Mouse (Mus musculus) T-helper 1 cell (primary cell): ENCODE data around the gene Csrnp2.
"Not testable (repeated sequence)": the region's sequence is repeated elsewhere in the genome, so short reads cannot be mapped to it uniquely, and the experiment has no call there.

Source experiments
- in situ Hi-C: fragments of 300-600 bp; cut with MboI, MseI; formaldehyde crosslinking; loops from one replicate; pipeline ENCODE4 v1.15.1; 2025; ENCODE audit warnings: high pct_unique_total_duplicates

Gene Csrnp2

GRCm38 (mm10) chr15:100495102-100495501 lies at the start of gene Csrnp2:
Csrnp2 (minus strand) TSS chr15:100495488.
- in situ Hi-C loops = no loop called here

GRCm38 (mm10) chr15:100543651-100544030 lies 48.4 kb upstream of the Csrnp2 start:
- in situ Hi-C loops = not testable (repeated sequence)

- in situ Hi-C loops = not testable (repeated sequence)
Observed at GRCm38 (mm10) chr15:100542876-100543650, 47.8 kb upstream of the Csrnp2 start.

- in situ Hi-C loops = no loop called here
Observed at GRCm38 (mm10) chr15:100541426-100541825, 46.1 kb upstream of the Csrnp2 start.

- in situ Hi-C loops = not testable (repeated sequence)
Observed at GRCm38 (mm10) chr15:100541001-100541400, 45.7 kb upstream of the Csrnp2 start.

GRCm38 (mm10) chr15:100539411-100539810 lies 44.1 kb upstream of the Csrnp2 start:
- in situ Hi-C loops = no loop called here

GRCm38 (mm10) chr15:100537913-100538312 lies 42.6 kb upstream of the Csrnp2 start:
- in situ Hi-C loops = no loop called here

GRCm38 (mm10) chr15:100527900-100528299 lies 32.6 kb upstream of the Csrnp2 start:
- in situ Hi-C loops = no loop called here

GRCm38 (mm10) chr15:100525405-100525804 lies 30.1 kb upstream of the Csrnp2 start:
- in situ Hi-C loops = no loop called here

- in situ Hi-C loops = no loop called here
Observed at GRCm38 (mm10) chr15:100520306-100520705, 25.0 kb upstream of the Csrnp2 start.

- in situ Hi-C loops = no loop called here
Observed at GRCm38 (mm10) chr15:100515121-100515520, 19.8 kb upstream of the Csrnp2 start.

- in situ Hi-C loops = no loop called here
Observed at GRCm38 (mm10) chr15:100513387-100513786, 18.1 kb upstream of the Csrnp2 start.

- in situ Hi-C loops = no loop called here
Observed at GRCm38 (mm10) chr15:100510072-100510471, 14.8 kb upstream of the Csrnp2 start.

- in situ Hi-C loops = no loop called here
Observed at GRCm38 (mm10) chr15:100508454-100509167, 13.3 kb upstream of the Csrnp2 start.

- in situ Hi-C loops = not testable (repeated sequence)
Observed at GRCm38 (mm10) chr15:100499506-100499905, 4.2 kb upstream of the Csrnp2 start.

GRCm38 (mm10) chr15:100494647-100495046 lies 641 bp downstream of the Csrnp2 start:
- in situ Hi-C loops = no loop called here

- in situ Hi-C loops = no loop called here
Observed at GRCm38 (mm10) chr15:100491966-100492365, 3.3 kb downstream of the Csrnp2 start.

GRCm38 (mm10) chr15:100489263-100489662 lies 6.0 kb downstream of the Csrnp2 start:
- in situ Hi-C loops = no loop called here

GRCm38 (mm10) chr15:100488297-100488696 lies 7.0 kb downstream of the Csrnp2 start:
- in situ Hi-C loops = not testable (repeated sequence)

- in situ Hi-C loops = no loop called here
Observed at GRCm38 (mm10) chr15:100487050-100487449, 8.2 kb downstream of the Csrnp2 start.

GRCm38 (mm10) chr15:100486450-100486849 lies 8.8 kb downstream of the Csrnp2 start:
- in situ Hi-C loops = no loop called here

- in situ Hi-C loops = no loop called here
Observed at GRCm38 (mm10) chr15:100485576-100485975, 9.7 kb downstream of the Csrnp2 start.

GRCm38 (mm10) chr15:100478925-100479324 lies 16.4 kb downstream of the Csrnp2 start:
- in situ Hi-C loops = no loop called here
